Mouse (Mus musculus) 3134 (cell line): ENCODE measurements at regions not wholly inside any gene's neighbourhood (a gene's known extent, or its start where the extent isn't known, plus 50 kb on each side); places are given as distances from the start of the nearest gene placed in this dataset.
"Not testable (repeated sequence)": the region's sequence is repeated elsewhere in the genome, so short reads cannot be mapped to it uniquely, and the experiment has no call there.

Experiments used
- DNase-seq: peaks from one replicate; pipeline ENCODE4 v3.0.0-alpha.2; 2011; ENCODE audit warnings: low spot score; ENCODE audit not compliant: insufficient read length; ENCODE audit errors: extremely low read depth

- no peak for DNase-seq
Measured at GRCm38 (mm10) chr10:119100511-119100910, 139.3 kb downstream of the Cand1 start.

- no peak for DNase-seq
Measured at GRCm38 (mm10) chr10:119099092-119099792, 140.6 kb downstream of the Cand1 start.

GRCm38 (mm10) chr10:119094166-119094565 lies 145.7 kb downstream of the Cand1 start:
- DNase-seq = no peak

GRCm38 (mm10) chr10:119087886-119088285 lies 152.0 kb downstream of the Cand1 start:
- DNase-seq = no peak

- DNase-seq = no peak
Measured at GRCm38 (mm10) chr10:119087071-119087665, 152.7 kb downstream of the Cand1 start.

- no peak for DNase-seq
Measured at GRCm38 (mm10) chr10:119086450-119086849, 153.4 kb downstream of the Cand1 start.

GRCm38 (mm10) chr10:119083431-119083830 lies 156.4 kb downstream of the Cand1 start:
- DNase-seq = no peak

- no peak for DNase-seq
Measured at GRCm38 (mm10) chr10:119082861-119083260, 157.0 kb downstream of the Cand1 start.

- not testable (repeated sequence) for DNase-seq
Measured at GRCm38 (mm10) chr10:119081766-119082165, 158.1 kb downstream of the Cand1 start.

- no peak for DNase-seq
Measured at GRCm38 (mm10) chr10:119076100-119076566, 163.7 kb downstream of the Cand1 start.

GRCm38 (mm10) chr10:119074887-119075286 lies 165.0 kb downstream of the Cand1 start:
- DNase-seq = no peak

- DNase-seq = no peak
Measured at GRCm38 (mm10) chr10:119073991-119074390, 165.9 kb downstream of the Cand1 start.

- no peak for DNase-seq
Measured at GRCm38 (mm10) chr10:119069410-119069809, 170.4 kb downstream of the Cand1 start.

- no peak for DNase-seq
Measured at GRCm38 (mm10) chr10:119067838-119068237, 172.0 kb downstream of the Cand1 start.

- no peak for DNase-seq
Measured at GRCm38 (mm10) chr10:119067366-119067765, 172.5 kb downstream of the Cand1 start.

- no peak for DNase-seq
Measured at GRCm38 (mm10) chr10:119065974-119066373, 173.9 kb downstream of the Cand1 start.

- no peak for DNase-seq
Measured at GRCm38 (mm10) chr10:119065133-119065817, 174.6 kb downstream of the Cand1 start.

GRCm38 (mm10) chr10:119064218-119064617 lies 175.6 kb downstream of the Cand1 start:
- no peak for DNase-seq

- no peak for DNase-seq
Measured at GRCm38 (mm10) chr10:119063209-119063699, 176.6 kb downstream of the Cand1 start.

- no peak for DNase-seq
Measured at GRCm38 (mm10) chr10:119061958-119062599, 177.8 kb downstream of the Cand1 start.

- DNase-seq = no peak
Measured at GRCm38 (mm10) chr10:119061349-119061850, 178.5 kb downstream of the Cand1 start.
